Mouse (Mus musculus) cortical plate, adult 2 months (tissue): ENCODE measurements at regions not wholly inside any gene's neighbourhood (a gene's known extent, or its start where the extent isn't known, plus 50 kb on each side); places are given as distances from the start of the nearest gene placed in this dataset.

Experiments
- CTCF ChIP-seq: fragments of 200-500 bp; IDR thresholded peaks from 2 replicates; pipeline ENCODE4 v1.5.1; 2011; ENCODE audit warnings: mild to moderate bottlenecking, control low read depth, low read length; ENCODE audit not compliant: insufficient read depth; ENCODE audit errors: extremely low read depth
- POLR2A ChIP-seq: fragments of 200-500 bp; IDR thresholded peaks from 2 replicates; pipeline ENCODE4 v1.6.1; 2011; ENCODE audit warnings: mild to moderate bottlenecking, low read length, control low read depth; ENCODE audit not compliant: insufficient read depth; ENCODE audit errors: extremely low read depth

- TF ChIP-seq POLR2A (no peak), CTCF (no peak)
Measured at GRCm38 (mm10) chr6:6781556-6781955, 81.6 kb upstream of the Dlx6 start.
